Mouse (Mus musculus) heart, postnatal 0 days (tissue): ENCODE measurements around the gene Rbm25.

ENCODE experiments used
- CTCF ChIP-seq: IDR thresholded peaks from 2 replicates; pipeline ENCODE4 v1.5.1; 2016; ENCODE audit warnings: antibody characterized with exemption, control low read depth, low read depth
- EP300 ChIP-seq: IDR thresholded peaks from 2 replicates; pipeline ENCODE4 v1.6.1; 2016; ENCODE audit warnings: antibody characterized with exemption, low read depth

DNA sequence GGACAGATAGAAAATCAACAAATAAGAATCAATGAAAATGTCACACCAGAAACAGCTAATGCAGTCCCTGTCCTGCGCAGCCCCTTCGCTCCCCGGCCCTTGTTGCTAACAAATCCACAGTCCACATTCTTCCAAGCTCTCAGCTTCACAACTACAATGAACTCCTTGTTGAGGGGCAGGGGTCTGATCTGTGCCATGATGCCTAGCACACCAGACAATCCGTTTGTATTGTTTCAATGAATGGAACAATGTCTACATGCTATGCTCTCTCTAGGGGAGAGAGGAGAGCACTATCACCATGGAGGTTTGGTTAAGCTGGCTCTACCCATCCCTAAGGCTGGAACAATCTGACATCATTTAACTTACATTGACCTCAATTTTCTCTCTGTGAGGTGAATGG lies 48.3 kb upstream of the Rbm25 start:
- no peak for TF ChIP-seq EP300
- TF ChIP-seq CTCF = no peak
